Mouse (Mus musculus) lung, embryonic 15.5 days (tissue): Measurements from ENCODE around the gene Galnt5. TPM values are rescaled to one million over a fixed set of nuclear protein-coding genes. Genes with fewer than 3 reads are reported as not detected.

Experiments used
- ATAC-seq: fragments of 200-750 bp; cut with Nextera tagmentation; 2 replicates; pipeline ENCODE4 v1.8.0; 2017; ENCODE audit warnings: moderate number of reproducible peaks, borderline replicate concordance; ENCODE audit not compliant: low FRiP score, low TSS enrichment; ENCODE audit errors: extremely low read depth
- H3K27ac ChIP-seq: fragments of 300-500 bp; sonication (generic); 2 replicates; pipeline ENCODE4 v1.5.1; 2015; ENCODE audit warnings: moderate library complexity, mild to moderate bottlenecking, inconsistent platforms
- H3K27me3 ChIP-seq: fragments of 300-500 bp; sonication (generic); 2 replicates; pipeline ENCODE4 v1.6.1; 2015; ENCODE audit warnings: inconsistent platforms
- H3K36me3 ChIP-seq: fragments of 300-500 bp; sonication (generic); 2 replicates; pipeline ENCODE4 v1.6.1; 2015; ENCODE audit warnings: inconsistent platforms
- H3K4me1 ChIP-seq: fragments of 300-500 bp; sonication (generic); 2 replicates; pipeline ENCODE4 v1.6.1; 2015; ENCODE audit warnings: inconsistent platforms
- H3K4me2 ChIP-seq: fragments of 300-500 bp; sonication (generic); 2 replicates; pipeline ENCODE4 v1.6.1; 2015; ENCODE audit warnings: inconsistent platforms, mild to moderate bottlenecking, moderate library complexity
- H3K4me3 ChIP-seq: fragments of 300-500 bp; sonication (generic); 2 replicates; pipeline ENCODE4 v1.5.1; 2015; ENCODE audit warnings: mild to moderate bottlenecking, inconsistent platforms
- H3K9ac ChIP-seq: fragments of 300-500 bp; sonication (generic); 2 replicates; pipeline ENCODE4 v1.6.1; 2015; ENCODE audit warnings: inconsistent platforms
- H3K9me3 ChIP-seq: fragments of 300-500 bp; sonication (generic); 2 replicates; pipeline ENCODE4 v1.6.1; 2016; ENCODE audit warnings: inconsistent platforms
- WGBS: fragments of 180-500 bp; shearing (Covaris S2); methylation state at CpG from one replicate; pipeline ENCODE4 v1.1.7; 2015; 5-methylcytosine and 5-hydroxymethylcytosine counted together
- polyA plus RNA-seq: library from polyadenylated mRNA; unstranded; fragments of >200 nt; fragmentation: Nextera tagmentation; extraction: Ambion mirVana; gene quantifications from 2 replicates; pipeline ENCODE4 v1.2.1, GENCODE M21; 2015

The Galnt5 gene
- polyA plus RNA-seq, 1 experiment from 2014 or later, result 1.4 TPM

- H3K4me2 ChIP-seq, result no peak overlapping the region
- WGBS, result 78% methylated on average over 2 of the region's 2 CpGs
- no peak overlapping the region for H3K4me3 ChIP-seq
- no peaks in the 10 kb centered on the region for H3K9me3 ChIP-seq
- no peaks in the 10 kb centered on the region for H3K4me1 ChIP-seq
- no peak overlapping the region for H3K27ac ChIP-seq
- H3K36me3 ChIP-seq, result no peaks in the 10 kb centered on the region
- H3K27me3 ChIP-seq, result no peaks in the 10 kb centered on the region
- no peak for ATAC-seq
- H3K9ac ChIP-seq, result no peak overlapping the region
Observed at GRCm38 (mm10) chr2:58036926-58037325, 39.2 kb downstream of the Galnt5 start.

DNA sequence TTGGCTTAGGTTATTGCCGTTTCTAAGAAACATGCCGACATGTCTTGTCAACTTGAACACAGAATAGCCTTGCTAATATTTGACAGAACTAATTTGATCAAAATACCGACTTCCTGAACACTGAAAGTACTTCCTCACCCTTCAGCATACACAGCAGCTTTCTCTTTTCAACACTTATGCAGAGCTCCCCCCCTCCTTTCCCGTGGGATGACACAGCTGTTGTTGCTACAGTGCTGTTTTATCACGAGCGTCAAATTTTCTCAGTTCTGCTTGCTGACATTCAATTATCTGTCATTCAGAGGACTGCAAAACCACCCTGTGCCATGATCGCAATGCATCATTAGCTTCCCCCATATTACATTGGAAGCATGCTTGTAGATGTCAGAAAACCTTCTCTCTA, 44.2 kb downstream of the Galnt5 start:
- no peak for ATAC-seq
- 47% methylated on average over 7 of the region's 7 CpGs for WGBS
- H3K4me2 ChIP-seq, result no peak overlapping the region
- no peaks in the 10 kb centered on the region for H3K9me3 ChIP-seq
- no peak overlapping the region for H3K9ac ChIP-seq
- no peaks in the 10 kb centered on the region for H3K36me3 ChIP-seq
- no peak overlapping the region for H3K4me3 ChIP-seq
- no peaks in the 10 kb centered on the region for H3K4me1 ChIP-seq
- H3K27ac ChIP-seq, result no peak overlapping the region
- H3K27me3 ChIP-seq, result no peaks in the 10 kb centered on the region

- Histone ChIP-seq H3K4me2 (no peak within 1 kb of the TSS), H3K36me3 (no peaks in the 10 kb centered on the region), H3K27me3 (no peaks in the 10 kb centered on the region), H3K4me3 (no peak within 1 kb of the TSS), H3K27ac (no peak within 1 kb of the TSS), H3K9ac (no peak within 1 kb of the TSS), H3K9me3 (no peaks in the 10 kb centered on the region), H3K4me1 (no peaks in the 10 kb centered on the region)
- no peak for ATAC-seq
- 46% methylated on average over 7 of the region's 7 CpGs for WGBS
Observed at GRCm38 (mm10) chr2:58052821-58053581, 55.3 kb downstream of the Galnt5 start, which contains the start of gene Ermn. TSS of gene Ermn (minus strand) at chr2:58052864.

GRCm38 (mm10) chr2:58055383-58055782, 57.7 kb downstream of the Galnt5 start:
- no peaks in the 10 kb centered on the region for H3K9me3 ChIP-seq
- H3K36me3 ChIP-seq, result no peaks in the 10 kb centered on the region
- H3K27me3 ChIP-seq, result no peaks in the 10 kb centered on the region
- H3K9ac ChIP-seq, result no peak overlapping the region
- no peak for ATAC-seq
- H3K27ac ChIP-seq, result no peak overlapping the region
- H3K4me1 ChIP-seq, result no peaks in the 10 kb centered on the region
- no peak overlapping the region for H3K4me2 ChIP-seq
- H3K4me3 ChIP-seq, result no peak overlapping the region

DNA sequence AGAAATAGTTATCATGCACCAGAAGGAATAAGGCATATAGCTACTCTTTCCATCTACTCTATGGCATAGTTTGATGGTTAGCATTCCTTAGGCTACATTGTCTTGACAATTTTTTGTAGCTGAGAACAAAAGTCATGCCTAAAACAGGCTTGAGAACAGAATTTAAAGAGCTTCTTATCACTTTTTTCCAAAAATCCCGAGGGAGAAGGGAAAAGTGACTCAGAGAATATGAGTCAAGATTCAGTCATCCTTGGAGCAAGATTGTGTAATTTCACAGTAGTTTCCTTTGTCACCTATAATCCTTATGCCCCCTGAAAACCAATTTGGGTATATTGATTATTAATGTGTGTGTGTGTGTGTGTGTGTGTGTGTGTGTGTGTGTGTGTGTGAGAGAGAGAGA, 82.2 kb downstream of the Galnt5 start:
- H3K4me3 ChIP-seq, result no peak overlapping the region
- no peak for ATAC-seq
- no peaks in the 10 kb centered on the region for H3K36me3 ChIP-seq
- no peak overlapping the region for H3K27ac ChIP-seq
- H3K4me2 ChIP-seq, result no peak overlapping the region
- H3K9ac ChIP-seq, result no peak overlapping the region
- no peaks in the 10 kb centered on the region for H3K27me3 ChIP-seq
- H3K4me1 ChIP-seq, result no peaks in the 10 kb centered on the region
- 27% methylated on average over 1 of the region's 1 CpGs for WGBS
- H3K9me3 ChIP-seq, result no peaks in the 10 kb centered on the region

GRCm38 (mm10) chr2:58086420-58086819, 88.7 kb downstream of the Galnt5 start:
- Histone ChIP-seq H3K27ac (no peak overlapping the region), H3K4me1 (no peaks in the 10 kb centered on the region), H3K9ac (no peak overlapping the region), H3K36me3 (no peaks in the 10 kb centered on the region), H3K9me3 (no peaks in the 10 kb centered on the region), H3K27me3 (no peaks in the 10 kb centered on the region), H3K4me2 (no peak overlapping the region), H3K4me3 (no peak overlapping the region)
- no peak for ATAC-seq
- WGBS, result 81% methylated on average over 1 of the region's 1 CpGs

DNA sequence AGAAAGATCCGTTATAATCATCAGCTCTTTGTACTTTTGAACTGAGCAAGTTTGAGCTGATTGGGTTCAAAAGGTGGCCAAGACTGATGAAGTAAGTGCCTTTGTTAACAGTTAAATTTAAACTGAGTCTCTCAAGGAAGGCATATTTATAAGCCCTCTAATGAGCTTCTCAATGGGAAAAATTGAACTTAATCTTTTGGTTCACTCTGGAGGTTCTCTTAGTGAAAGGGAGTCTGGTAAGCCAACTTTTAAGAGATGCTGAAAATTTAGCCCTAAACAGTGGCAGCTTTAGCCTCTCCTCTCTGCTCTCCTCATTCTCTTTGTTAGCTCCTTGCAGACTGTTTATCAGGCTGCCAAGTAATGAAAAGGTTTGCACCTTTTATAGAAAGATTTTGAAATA, 97.1 kb downstream of the Galnt5 start:
- Histone ChIP-seq H3K4me2 (no peak overlapping the region), H3K9ac (no peak overlapping the region), H3K4me3 (no peak overlapping the region), H3K9me3 (no peaks in the 10 kb centered on the region), H3K27ac (no peak overlapping the region), H3K4me1 (no peaks in the 10 kb centered on the region), H3K36me3 (no peaks in the 10 kb centered on the region), H3K27me3 (no peaks in the 10 kb centered on the region)
- no peak for ATAC-seq
- 52% methylated on average over 1 of the region's 1 CpGs for WGBS

Other genes with a start within 250 kb of the Galnt5 start
- gene Ermn, start 55.0 kb downstream of the Galnt5 start, polyA plus RNA-seq, result not detected in 2 replicates
- gene Cytip, start 197.6 kb downstream of the Galnt5 start, polyA plus RNA-seq, result 2.6 and 4.0 TPM in 2 replicates